Mouse (Mus musculus): ENCODE data around the gene Cmtm1. TPM values are rescaled to one million over a fixed set of nuclear protein-coding genes. Genes with fewer than 3 reads are reported as not detected.
"Not testable (repeated sequence)": the region's sequence is repeated elsewhere in the genome, so short reads cannot be mapped to it uniquely, and the experiment has no call there.

Gene Cmtm1
- not detected for total RNA-seq (2021)

- intact Hi-C loops (cut with DNase I), result not testable (repeated sequence)
- peak; percentile 33 to 49 for DNase-seq
Observed at GRCm38 (mm10) chr8:104309441-104310155, at the start of gene Cmtm1, which contains the start of gene Gm45711. TSS of gene Cmtm1 (minus strand) at chr8:104310145. TSS of gene Gm45711 (minus strand) at chr8:104310081.

- intact Hi-C loops (cut with DNase I), result no loop called here
- no peak for DNase-seq
Observed at GRCm38 (mm10) chr8:104358637-104359036, 48.7 kb upstream of the Cmtm1 start.

GRCm38 (mm10) chr8:104354504-104354903, 44.6 kb upstream of the Cmtm1 start:
- no peak for DNase-seq
- intact Hi-C loops (cut with DNase I), result no loop called here

GRCm38 (mm10) chr8:104353186-104353585, 43.2 kb upstream of the Cmtm1 start:
- intact Hi-C loops (cut with DNase I), result no loop called here
- no peak for DNase-seq

GRCm38 (mm10) chr8:104350047-104350446, 40.1 kb upstream of the Cmtm1 start:
- DNase-seq, result no peak
- intact Hi-C loops (cut with DNase I), result no loop called here

- peak in 1 of 2 experiments; percentile 32 for DNase-seq
- intact Hi-C loops (cut with DNase I), result loop anchor here (10.0 kb wide), 1 partner anchor 204 kb away; no protein-coding TSS in a partner anchor
Observed at GRCm38 (mm10) chr8:104348971-104349370, 39.0 kb upstream of the Cmtm1 start.

- DNase-seq, result no peak
- intact Hi-C loops (cut with DNase I), result loop anchor here (10.0 kb wide), 1 partner anchor 202 kb away; no protein-coding TSS in a partner anchor
Observed at GRCm38 (mm10) chr8:104346706-104347105, 36.8 kb upstream of the Cmtm1 start.

GRCm38 (mm10) chr8:104344622-104345021, 34.7 kb upstream of the Cmtm1 start:
- intact Hi-C loops (cut with DNase I), result loop anchor here (1.0 to 10.0 kb wide), 6 partner anchors 50 to 247 kb away; partner anchors contain the start of gene Cmtm4
- no peak for DNase-seq

GRCm38 (mm10) chr8:104343957-104344356, 34.0 kb upstream of the Cmtm1 start:
- DNase-seq, result peak; percentile 87 to 91
- intact Hi-C loops (cut with DNase I), result loop anchor here (1.0 to 10.0 kb wide), 6 partner anchors 51 to 247 kb away; partner anchors contain the start of gene Cmtm4

GRCm38 (mm10) chr8:104342426-104342825, 32.5 kb upstream of the Cmtm1 start:
- DNase-seq, result no peak
- intact Hi-C loops (cut with DNase I), result loop anchor here (5.0 to 10.0 kb wide), 2 partner anchors 198 to 245 kb away; no protein-coding TSS in a partner anchor

- intact Hi-C loops (cut with DNase I), result loop anchor here (1.0 to 10.0 kb wide), 5 partner anchors 29 to 244 kb away; partner anchors contain the start of gene Cklf
- no peak for DNase-seq
Observed at GRCm38 (mm10) chr8:104341678-104342077, 31.7 kb upstream of the Cmtm1 start.

- intact Hi-C loops (cut with DNase I), result loop anchor here (1.0 to 10.0 kb wide), 5 partner anchors 28 to 244 kb away; partner anchors contain the start of gene Cklf
- peak; percentile 77 to 79 for DNase-seq
Observed at GRCm38 (mm10) chr8:104341106-104341561, 31.2 kb upstream of the Cmtm1 start.

- intact Hi-C loops (cut with DNase I), result loop anchor here (1.0 to 10.0 kb wide), 5 partner anchors 28 to 243 kb away; partner anchors contain the start of gene Cklf
- DNase-seq, result peak; percentile 80 to 81
Observed at GRCm38 (mm10) chr8:104340233-104341105, 30.5 kb upstream of the Cmtm1 start.

- intact Hi-C loops (cut with DNase I), result loop anchor here (2.0 to 10.0 kb wide), 4 partner anchors 27 to 243 kb away; partner anchors contain the start of gene Cklf
- DNase-seq, result no peak
Observed at GRCm38 (mm10) chr8:104339983-104340232, 30.0 kb upstream of the Cmtm1 start.

- DNase-seq, result peak; percentile 29 to 60
- intact Hi-C loops (cut with DNase I), result no loop called here
Observed at GRCm38 (mm10) chr8:104339229-104339982, 29.5 kb upstream of the Cmtm1 start, which contains the start of gene Cmtm3. TSS of gene Cmtm3 (plus strand) at chr8:104339410.

GRCm38 (mm10) chr8:104337890-104338289, 27.9 kb upstream of the Cmtm1 start:
- intact Hi-C loops (cut with DNase I), result no loop called here
- DNase-seq, result no peak

- no peak for DNase-seq
- intact Hi-C loops (cut with DNase I), result no loop called here
Observed at GRCm38 (mm10) chr8:104336806-104337205, 26.9 kb upstream of the Cmtm1 start.

GRCm38 (mm10) chr8:104334196-104334595, 24.3 kb upstream of the Cmtm1 start:
- no peak for DNase-seq
- intact Hi-C loops (cut with DNase I), result no loop called here

- intact Hi-C loops (cut with DNase I), result no loop called here
- no peak for DNase-seq
Observed at GRCm38 (mm10) chr8:104333786-104334185, 23.8 kb upstream of the Cmtm1 start.
